ENCODE assay signal across 26 mouse cellular contexts in genomic region chr14:45079793-45080192, GRCm38 (mm10).
A peak's percentile ranks its signal among the peaks of the same experiment; 100 is the strongest.
DNase-seq lines count a peak whose midpoint lies in the region; ATAC-seq and TF ChIP-seq lines count a peak whose summit lies in the region.
"Had no signal": no experiment of that assay in that cellular context is flagged by ENCODE, and none has a peak within 500 bp of the region (broad histone marks: within the 10 kb centered on the region; RNA-seq: fewer than 3 reads in every experiment).

No protein-coding gene starts in this region.

- TF ChIP-seq POLR2A in lung, adult 2 months (IDR thresholded peaks at IDR 0.05; ENCODE audit: borderline replicate concordance, extremely low read depth, low read depth, low read length) = no peak

- TF ChIP-seq EP300 in stomach, postnatal 0 days (optimal IDR thresholded peaks at IDR 0.05) = no peak

- no peaks in the 10 kb centered on the region for H3K9me3 ChIP-seq in stomach, postnatal 0 days (ENCODE audit: control insufficient read depth, low read length)
- H3K9me3 ChIP-seq: forebrain, embryonic 13.5 days; heart, embryonic 12.5 days; hindbrain, embryonic 13.5 days; kidney, embryonic 15.5 days; limb, embryonic 15.5 days; lung, embryonic 15.5 days; midbrain, embryonic 13.5 days; neural tube, embryonic 12.5 days had no signal

- DNase-seq in lung, postnatal 25 days (ENCODE audit: low spot score) = peak; percentile 28
- DNase-seq in lung, adult 2 months = no peak
- DNase-seq in B cell, adult 2 months = peak; percentile 59 to 65
- DNase-seq in c-Kit-positive CD71-negative TER-119-negative erythroid progenitor cells, embryonic 14.5 days (ENCODE audit: low read depth) = peak; percentile 25
- DNase-seq in monocyte, adult 2 months (ENCODE audit: low read depth in 1 of 2, low spot score in 2 of 2) = peak; percentile 20 to 27
- DNase-seq in adrenal gland, adult 18-20 months (ENCODE audit: low spot score in 2 of 2) = no peak
- no peak for DNase-seq in urinary bladder, postnatal 14 days (ENCODE audit: low spot score)
- no peak for DNase-seq in stomach, postnatal 0 days (ENCODE audit: low spot score)
- DNase-seq: adrenal gland, postnatal 36 days; cerebellum, adult 18-20 months; cerebellum, postnatal 25 days; heart, postnatal 10 days; kidney, adult 11 months; kidney, postnatal 4 days; left cerebral cortex, postnatal 4 days; right cerebral cortex, postnatal 4 days; thymus, postnatal 4 days had no signal

- peaks cover 5% of the 10 kb centered on the region for H3K4me1 ChIP-seq in lung, adult 2 months (ENCODE audit: control insufficient read depth, insufficient read depth, low read length)
- no peaks in the 10 kb centered on the region for H3K4me1 ChIP-seq in stomach, postnatal 0 days (replicated peaks; ENCODE audit: control insufficient read depth, insufficient read depth)
- H3K4me1 ChIP-seq: forebrain, embryonic 13.5 days; heart, embryonic 12.5 days; hindbrain, embryonic 13.5 days; limb, embryonic 15.5 days; lung, embryonic 15.5 days; midbrain, embryonic 13.5 days; neural tube, embryonic 12.5 days had no signal

- 60% methylated on average over 1 of the region's 1 CpGs for WGBS in lung, adult 2 months
- whole genome bisulfite sequencing in stomach, postnatal 0 days = 77% methylated on average over 1 of the region's 1 CpGs

- no peaks in the 10 kb centered on the region for H3K36me3 ChIP-seq in stomach, postnatal 0 days (ENCODE audit: control insufficient read depth, insufficient read depth, low read length)
- H3K36me3 ChIP-seq: heart, embryonic 12.5 days; hindbrain, embryonic 13.5 days; kidney, embryonic 15.5 days; limb, embryonic 15.5 days; lung, embryonic 15.5 days; midbrain, embryonic 13.5 days; neural tube, embryonic 12.5 days had no signal

- no peak overlapping the region for H3K4me3 ChIP-seq in lung, adult 2 months (replicated peaks; ENCODE audit: extremely low read depth, low read depth, low read length)
- no peak overlapping the region for H3K4me3 ChIP-seq in stomach, postnatal 0 days (ENCODE audit: low read depth, low read length)
- H3K4me3 ChIP-seq: forebrain, embryonic 13.5 days; heart, embryonic 12.5 days; hindbrain, embryonic 13.5 days; kidney, embryonic 15.5 days; limb, embryonic 15.5 days; lung, embryonic 15.5 days; midbrain, embryonic 13.5 days; neural tube, embryonic 12.5 days had no signal

- no peak overlapping the region for H3K27ac ChIP-seq in stomach, postnatal 0 days (replicated peaks)
- H3K27ac ChIP-seq: forebrain, embryonic 13.5 days; hindbrain, embryonic 13.5 days; kidney, embryonic 15.5 days; limb, embryonic 15.5 days; liver, embryonic 14.5 days; lung, embryonic 15.5 days; midbrain, embryonic 13.5 days; neural tube, embryonic 12.5 days had no signal

- TF ChIP-seq CTCF in lung, adult 2 months (IDR thresholded peaks at IDR 0.05; ENCODE audit: insufficient read depth, low read length) = no peak
- no peak for TF ChIP-seq CTCF in stomach, postnatal 0 days (IDR thresholded peaks at IDR 0.05; ENCODE audit: low read depth)

- no peaks in the 10 kb centered on the region for H3K27me3 ChIP-seq in stomach, postnatal 0 days (ENCODE audit: control insufficient read depth, insufficient read depth, low read length)
- H3K27me3 ChIP-seq: forebrain, embryonic 13.5 days; hindbrain, embryonic 13.5 days; kidney, embryonic 15.5 days; limb, embryonic 15.5 days; lung, embryonic 15.5 days; midbrain, embryonic 13.5 days; neural tube, embryonic 12.5 days had no signal

- no peak overlapping the region for H3K9ac ChIP-seq in stomach, postnatal 0 days (ENCODE audit: low read length)
- H3K9ac ChIP-seq: forebrain, embryonic 13.5 days; heart, embryonic 12.5 days; hindbrain, embryonic 13.5 days; kidney, embryonic 15.5 days; limb, embryonic 15.5 days; liver, embryonic 14.5 days; lung, embryonic 15.5 days; midbrain, embryonic 13.5 days; neural tube, embryonic 12.5 days had no signal

- no peak overlapping the region for H3K4me2 ChIP-seq in stomach, postnatal 0 days (replicated peaks; ENCODE audit: low read depth)
- H3K4me2 ChIP-seq: forebrain, embryonic 13.5 days; heart, embryonic 12.5 days; hindbrain, embryonic 13.5 days; kidney, embryonic 15.5 days; limb, embryonic 15.5 days; lung, embryonic 15.5 days; midbrain, embryonic 13.5 days; neural tube, embryonic 12.5 days had no signal

- no peak for ATAC-seq in stomach, postnatal 0 days (ENCODE audit: low FRiP score, low TSS enrichment)
- ATAC-seq: forebrain, embryonic 13.5 days; midbrain, embryonic 13.5 days had no signal

Comparison
In these comparisons a context has a peak if more than half of its experiments do, and no peak if none do; other contexts are left out.
1. DNase-seq: peak in lung, postnatal 25 days (single experiment), B cell, adult 2 months (2 of 2), c-Kit-positive CD71-negative TER-119-negative erythroid progenitor cells, embryonic 14.5 days (single experiment) and monocyte, adult 2 months (2 of 2); none in lung, adult 2 months (single experiment), adrenal gland, adult 18-20 months (0 of 2), urinary bladder, postnatal 14 days (single experiment) and stomach, postnatal 0 days (single experiment).